Mouse (Mus musculus): ENCODE results near the gene Lipt2.

Gene Lipt2

DNA sequence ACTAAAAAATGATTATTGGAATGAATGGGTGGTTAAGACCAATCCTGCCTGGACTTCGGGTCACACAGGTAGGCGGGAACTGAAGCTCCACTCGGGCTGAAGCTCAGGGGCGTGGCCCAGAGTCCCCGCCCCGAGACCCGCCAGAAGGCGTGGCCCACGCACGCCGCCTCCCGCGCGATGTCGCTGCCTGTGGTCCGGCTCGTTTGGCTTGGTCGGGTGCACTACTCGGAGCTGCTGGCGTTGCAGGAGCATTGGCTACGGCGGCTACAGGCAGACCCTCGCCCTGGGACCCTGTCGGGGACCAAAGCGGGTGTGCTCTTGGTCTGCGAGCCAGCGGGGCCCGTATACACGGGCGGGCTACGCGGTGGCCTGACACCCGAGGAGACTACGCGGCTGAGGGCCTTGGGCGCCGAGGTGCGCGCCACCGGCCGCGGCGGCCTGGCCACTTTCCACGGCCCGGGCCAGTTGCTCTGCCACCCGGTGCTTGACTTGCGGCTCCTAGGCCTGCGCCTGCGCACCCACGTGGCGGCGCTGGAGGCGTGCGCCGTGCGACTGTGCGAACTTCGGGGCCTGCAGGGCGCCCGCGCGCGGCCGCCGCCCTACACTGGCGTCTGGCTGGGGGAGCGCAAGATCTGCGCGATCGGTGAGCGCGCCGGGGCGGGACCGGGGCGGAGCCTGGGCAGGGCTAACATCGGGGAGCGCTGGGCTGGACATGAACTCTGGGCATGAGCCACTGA is at the start of gene Lipt2:
Gene Lipt2, plus strand, starts transcription at position 173 of the 737 bp plus-strand sequence.
- peak; percentile 93 for DNase-seq (ENCODE audit: low read depth, low spot score)

DNA sequence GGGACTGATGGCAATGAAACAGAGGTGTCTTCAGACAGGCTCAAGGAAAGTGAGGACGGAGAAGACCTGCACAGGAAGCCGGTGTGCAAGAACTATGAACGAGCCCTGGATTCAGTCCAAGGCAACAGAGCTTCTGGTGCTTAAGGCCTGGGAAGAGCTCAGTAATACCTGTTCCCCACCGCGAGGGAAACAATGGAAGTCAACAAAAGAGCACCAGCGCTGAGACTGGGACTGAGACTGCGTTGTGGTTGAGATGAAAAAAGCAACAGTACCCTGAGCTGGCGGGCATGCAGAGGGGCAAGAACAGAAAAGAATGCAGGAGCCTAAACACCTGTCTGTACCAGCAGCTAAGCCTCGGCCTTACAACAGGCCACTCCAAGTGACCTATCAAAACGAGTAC is 47.6 kb upstream of the Lipt2 start:
- DNase-seq (ENCODE audit: low read depth, low spot score) = no peak

- no peak for DNase-seq (ENCODE audit: low read depth, low spot score)
Measured at GRCm38 (mm10) chr7:100113821-100114220, 45.3 kb upstream of the Lipt2 start.

GRCm38 (mm10) chr7:100114279-100114678 is 44.8 kb upstream of the Lipt2 start:
- no peak for DNase-seq (ENCODE audit: low read depth, low spot score)

GRCm38 (mm10) chr7:100120791-100121261 is 38.3 kb upstream of the Lipt2 start:
- DNase-seq (ENCODE audit: low read depth, low spot score) = peak; percentile 11

GRCm38 (mm10) chr7:100121376-100121789 is 37.7 kb upstream of the Lipt2 start, which contains the start of gene Pold3:
Gene Pold3, minus strand, starts transcription at chr7:100121565.
- DNase-seq (ENCODE audit: low read depth, low spot score) = peak; percentile 94

DNA sequence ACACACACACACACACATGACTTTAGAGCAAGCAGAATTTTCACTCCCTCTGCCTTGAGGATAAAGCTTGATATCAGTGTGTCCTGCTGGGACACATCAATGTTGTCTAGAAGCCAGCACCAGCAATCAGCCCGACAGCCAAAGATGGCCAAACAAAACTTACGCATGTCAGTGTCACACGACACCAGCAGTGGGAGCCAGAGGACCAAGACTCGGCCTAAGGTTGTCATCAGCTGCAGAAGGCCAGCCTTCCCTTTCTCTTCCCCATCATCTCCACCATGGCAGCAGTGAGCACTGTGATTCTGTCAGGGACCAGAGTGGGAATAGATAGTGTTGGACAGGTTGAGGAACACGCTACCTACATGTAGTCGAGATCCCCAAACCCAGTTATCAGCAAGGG is 35.6 kb upstream of the Lipt2 start:
- no peak for DNase-seq (ENCODE audit: low read depth, low spot score)

- no peak for DNase-seq (ENCODE audit: low read depth, low spot score)
Measured at GRCm38 (mm10) chr7:100124211-100124610, 34.9 kb upstream of the Lipt2 start.

DNA sequence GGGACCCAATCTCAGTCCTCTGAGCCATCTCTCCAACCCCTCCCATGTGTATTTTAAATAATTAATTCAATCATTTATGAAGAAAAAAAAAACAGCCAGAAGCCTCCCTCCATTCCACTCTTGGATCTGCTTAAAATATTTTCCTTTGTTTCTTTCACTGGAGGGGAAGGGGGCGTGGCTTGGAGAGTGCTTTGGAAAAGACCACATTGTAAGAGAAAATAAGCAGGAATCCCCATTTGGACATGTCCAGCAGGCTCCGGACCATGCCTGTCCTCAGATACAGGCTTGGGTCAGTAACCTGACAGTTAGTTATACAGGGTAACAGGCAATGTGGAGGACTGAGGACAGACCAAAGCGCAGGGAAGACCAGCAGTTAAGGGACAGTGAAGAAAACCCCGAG is 33.9 kb upstream of the Lipt2 start:
- DNase-seq (ENCODE audit: low read depth, low spot score) = no peak

DNA sequence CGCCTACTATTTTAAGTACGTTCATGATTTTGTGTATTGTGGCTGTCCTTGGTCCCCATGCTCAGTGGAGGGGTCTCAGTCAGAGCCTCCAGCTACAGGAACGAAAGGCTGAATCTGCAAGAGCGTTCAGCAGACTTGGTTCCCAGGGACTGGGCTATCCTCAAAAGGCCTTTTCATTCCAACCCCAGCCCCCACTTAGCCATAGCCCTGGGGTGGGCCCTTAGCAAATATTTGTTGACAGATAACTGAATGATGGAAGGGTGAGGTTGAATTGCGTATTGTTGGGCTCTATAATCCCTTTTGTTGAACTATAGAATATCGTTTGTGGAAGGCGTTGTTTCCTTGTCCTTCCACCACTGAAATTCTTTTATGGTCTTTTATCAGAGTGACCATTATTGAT is 32.6 kb upstream of the Lipt2 start:
- DNase-seq (ENCODE audit: low read depth, low spot score) = no peak

GRCm38 (mm10) chr7:100128262-100129041 is 30.6 kb upstream of the Lipt2 start:
- DNase-seq (ENCODE audit: low read depth, low spot score) = no peak

GRCm38 (mm10) chr7:100130592-100130991 is 28.5 kb upstream of the Lipt2 start:
- no peak for DNase-seq (ENCODE audit: low read depth, low spot score)

- no peak for DNase-seq (ENCODE audit: low read depth, low spot score)
Measured at GRCm38 (mm10) chr7:100132379-100132778, 26.7 kb upstream of the Lipt2 start.

- DNase-seq (ENCODE audit: low read depth, low spot score) = no peak
Measured at GRCm38 (mm10) chr7:100137038-100137437, 22.0 kb upstream of the Lipt2 start.

DNA sequence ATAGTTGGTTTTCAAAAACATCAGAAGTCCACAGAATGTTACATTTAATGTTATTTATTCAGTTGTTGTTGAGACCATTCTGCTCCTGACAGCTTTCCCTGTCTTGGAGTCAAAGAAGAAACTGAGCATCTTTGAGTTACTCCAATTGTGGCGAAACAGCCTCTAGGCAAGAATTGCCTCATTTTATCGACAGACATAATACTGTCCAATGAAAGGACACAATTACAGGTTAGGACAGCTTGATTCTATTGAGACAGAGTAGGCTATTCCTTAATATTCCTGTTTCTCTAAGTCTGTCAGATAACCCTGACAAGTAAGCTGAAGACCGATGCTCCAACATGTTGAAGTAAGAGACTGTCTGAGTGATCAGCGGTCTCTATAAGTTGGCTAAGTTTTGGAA is 21.0 kb upstream of the Lipt2 start:
- no peak for DNase-seq (ENCODE audit: low read depth, low spot score)

DNA sequence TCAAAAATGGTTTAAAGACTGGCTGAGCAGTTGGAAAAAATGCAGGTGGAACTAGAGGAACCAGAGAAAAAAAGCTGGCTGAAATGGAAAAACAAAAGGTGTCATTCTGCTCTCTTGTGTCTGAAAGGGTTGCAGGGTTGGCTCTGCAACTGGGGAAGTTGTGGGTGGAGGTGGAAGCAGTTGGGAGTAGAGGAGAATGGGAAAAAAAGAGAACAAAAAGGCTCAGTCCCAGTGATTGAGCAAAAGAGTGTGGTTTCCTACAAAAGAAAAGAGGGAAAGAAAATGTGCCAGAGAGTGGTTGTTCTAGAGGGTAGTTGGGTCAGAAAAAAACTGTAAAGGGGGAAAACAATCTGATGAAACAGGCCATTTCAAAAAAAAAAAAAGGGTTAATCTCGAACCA is 18.5 kb upstream of the Lipt2 start:
- no peak for DNase-seq (ENCODE audit: low read depth, low spot score)

DNA sequence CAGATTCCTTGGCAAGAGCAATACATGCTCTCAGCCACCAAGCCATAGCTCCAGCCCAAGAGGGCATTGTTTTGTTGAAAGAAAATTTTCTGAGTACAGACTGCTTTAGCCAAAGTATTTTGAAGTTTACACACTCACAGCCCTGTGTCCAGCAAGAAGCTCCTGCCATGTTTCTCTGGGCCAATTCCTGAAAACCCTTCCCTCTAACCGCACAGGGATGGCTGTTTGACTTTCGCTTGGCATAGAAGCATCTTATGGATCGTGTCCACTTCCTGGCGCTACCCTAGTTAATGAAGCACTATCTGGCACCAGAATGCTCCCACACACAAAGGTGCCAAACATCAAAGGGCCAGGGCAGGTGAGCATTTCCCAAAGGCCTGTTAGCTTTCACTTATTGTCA is 10.5 kb upstream of the Lipt2 start:
- DNase-seq (ENCODE audit: low read depth, low spot score) = no peak

- no peak for DNase-seq (ENCODE audit: low read depth, low spot score)
Measured at GRCm38 (mm10) chr7:100150086-100150485, 9.0 kb upstream of the Lipt2 start.

GRCm38 (mm10) chr7:100150626-100151025 is 8.5 kb upstream of the Lipt2 start:
- no peak for DNase-seq (ENCODE audit: low read depth, low spot score)

- no peak for DNase-seq (ENCODE audit: low read depth, low spot score)
Measured at GRCm38 (mm10) chr7:100157669-100158068, 1.4 kb upstream of the Lipt2 start.

DNA sequence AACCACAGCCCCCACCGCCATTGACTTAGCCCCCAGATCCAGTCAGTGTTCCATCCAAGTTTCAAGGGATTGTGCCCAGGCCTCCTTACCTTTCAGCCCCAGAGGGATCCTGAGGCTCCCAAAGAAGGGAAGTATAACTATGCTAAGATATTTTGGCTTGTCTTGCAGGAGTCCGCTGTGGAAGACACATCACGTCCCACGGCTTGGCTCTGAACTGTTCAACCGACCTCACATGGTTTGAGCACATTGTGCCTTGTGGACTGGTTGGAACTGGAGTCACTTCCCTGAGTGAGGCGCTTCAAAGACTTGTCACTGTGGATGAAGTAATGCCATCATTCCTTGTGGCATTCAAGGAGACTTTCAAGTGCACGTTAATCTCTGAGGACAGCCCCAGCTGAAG is 929 bp downstream of the Lipt2 start:
- peak; percentile 28 for DNase-seq (ENCODE audit: low read depth, low spot score)

GRCm38 (mm10) chr7:100163506-100163905 is 4.4 kb downstream of the Lipt2 start:
- DNase-seq (ENCODE audit: low read depth, low spot score) = no peak

DNA sequence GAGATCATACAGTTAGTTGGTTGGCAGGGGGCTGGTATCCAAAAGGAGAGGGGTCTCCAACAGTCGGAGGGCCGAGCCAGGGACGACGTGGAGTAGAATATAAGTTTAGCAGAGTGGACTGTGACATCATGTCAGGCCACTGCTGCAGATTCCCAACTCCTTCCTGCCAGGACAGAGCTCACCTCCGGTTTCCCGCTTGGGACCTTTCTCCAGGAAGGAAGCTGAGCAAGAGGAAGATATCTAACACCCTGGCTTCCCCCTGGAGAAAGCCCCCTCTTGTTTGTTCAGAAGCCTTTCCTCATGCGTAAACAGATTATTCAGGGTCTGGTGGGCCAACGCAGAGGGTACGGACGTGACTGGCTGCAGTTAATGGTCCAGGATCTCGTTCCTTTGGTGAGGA is 9.6 kb downstream of the Lipt2 start:
- DNase-seq (ENCODE audit: low read depth, low spot score) = no peak
